Mouse (Mus musculus) gastrocnemius, adult 18-20 months (tissue): ENCODE measurements around the gene Slc22a23. TPM values are rescaled to one million over a fixed set of nuclear protein-coding genes. Genes with fewer than 3 reads are reported as not detected.
A peak's percentile ranks its signal among the peaks of the same experiment; 100 is the strongest.

ENCODE experiments used
- DNase-seq: peaks from one replicate; pipeline ENCODE4 v3.0.0; 2021; ENCODE audit warnings: low spot score
- total RNA-seq, 2 experiments: library from RNA; stranded (reverse); gene quantifications; 2 replicates each; pipeline ENCODE4 v1.2.3; 2021

Slc22a23 gene
- total RNA-seq, 2 experiments from 2014 or later = 10.2 to 13.1 TPM

- peak; percentile 26 for DNase-seq
Measured at GRCm38 (mm10) chr13:34344376-34345127, 430 bp downstream of the Slc22a23 start.

- no peak for DNase-seq
Measured at GRCm38 (mm10) chr13:34343719-34344375, 1.1 kb downstream of the Slc22a23 start.

- no peak for DNase-seq
Measured at GRCm38 (mm10) chr13:34342286-34342890, 2.6 kb downstream of the Slc22a23 start.

GRCm38 (mm10) chr13:34336895-34337294 lies 8.1 kb downstream of the Slc22a23 start:
- DNase-seq = no peak

GRCm38 (mm10) chr13:34334847-34335246 lies 10.1 kb downstream of the Slc22a23 start:
- DNase-seq = no peak

- peak; percentile 8 for DNase-seq
Measured at GRCm38 (mm10) chr13:34332762-34333161, 12.2 kb downstream of the Slc22a23 start.

GRCm38 (mm10) chr13:34331399-34332186 lies 13.4 kb downstream of the Slc22a23 start:
- no peak for DNase-seq

GRCm38 (mm10) chr13:34329589-34329988 lies 15.4 kb downstream of the Slc22a23 start:
- DNase-seq = no peak

- no peak for DNase-seq
Measured at GRCm38 (mm10) chr13:34326992-34327391, 18.0 kb downstream of the Slc22a23 start.

GRCm38 (mm10) chr13:34323361-34323760 lies 21.6 kb downstream of the Slc22a23 start:
- DNase-seq = no peak

- no peak for DNase-seq
Measured at GRCm38 (mm10) chr13:34320482-34320881, 24.5 kb downstream of the Slc22a23 start.

GRCm38 (mm10) chr13:34317051-34317450 lies 27.9 kb downstream of the Slc22a23 start:
- no peak for DNase-seq

- DNase-seq = no peak
Measured at GRCm38 (mm10) chr13:34316511-34316910, 28.5 kb downstream of the Slc22a23 start.

- no peak for DNase-seq
Measured at GRCm38 (mm10) chr13:34313033-34313491, 31.9 kb downstream of the Slc22a23 start.

- no peak for DNase-seq
Measured at GRCm38 (mm10) chr13:34312346-34313002, 32.5 kb downstream of the Slc22a23 start.

- no peak for DNase-seq
Measured at GRCm38 (mm10) chr13:34311593-34311992, 33.4 kb downstream of the Slc22a23 start.

GRCm38 (mm10) chr13:34308604-34308927 lies 36.4 kb downstream of the Slc22a23 start:
- no peak for DNase-seq

GRCm38 (mm10) chr13:34307696-34308603 lies 37.0 kb downstream of the Slc22a23 start:
- no peak for DNase-seq

- DNase-seq = no peak
Measured at GRCm38 (mm10) chr13:34305964-34306671, 38.9 kb downstream of the Slc22a23 start.
